Mouse (Mus musculus) retina, adult 2 months (tissue): ENCODE data around the gene Znhit3.

Experiments used
- DNase-seq: peaks from one replicate; pipeline ENCODE4 v3.0.0-alpha.2; 2012; ENCODE audit warnings: low read depth, low spot score

The Znhit3 gene

DNA sequence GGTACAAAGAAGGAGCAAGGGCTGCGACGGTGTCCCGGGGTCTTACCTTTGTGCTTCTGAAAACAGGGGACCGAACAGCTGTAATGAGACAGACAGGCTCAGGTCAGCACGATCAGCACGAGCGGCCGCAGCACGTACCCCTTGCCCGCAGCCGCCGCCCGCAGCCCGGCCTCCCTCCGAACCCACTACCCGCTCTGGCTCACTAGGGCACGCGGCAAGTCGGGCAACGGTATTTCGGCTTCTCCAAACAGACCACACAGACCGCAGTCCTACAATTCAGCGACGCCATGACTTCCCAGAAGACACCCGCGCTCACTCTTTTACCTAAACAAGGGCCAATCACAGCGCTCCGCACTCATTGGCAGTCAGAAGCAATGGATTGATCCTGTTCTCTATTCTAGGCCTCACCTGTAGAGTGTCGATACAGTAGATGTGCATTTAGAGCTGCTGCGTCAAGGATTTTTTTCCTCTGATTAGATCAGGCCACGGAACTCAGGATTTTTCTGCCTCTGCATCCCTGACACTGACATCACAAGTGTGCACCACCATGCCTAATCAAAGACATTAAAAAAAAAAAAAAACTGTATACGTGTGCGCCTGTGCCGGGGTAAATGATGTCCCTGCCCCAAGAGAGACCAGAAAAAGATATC lies at the start of gene Znhit3:
Gene Znhit3, minus strand, starts transcription at position 314 of the 650 bp plus-strand sequence.
- peak; percentile 81 for DNase-seq

DNA sequence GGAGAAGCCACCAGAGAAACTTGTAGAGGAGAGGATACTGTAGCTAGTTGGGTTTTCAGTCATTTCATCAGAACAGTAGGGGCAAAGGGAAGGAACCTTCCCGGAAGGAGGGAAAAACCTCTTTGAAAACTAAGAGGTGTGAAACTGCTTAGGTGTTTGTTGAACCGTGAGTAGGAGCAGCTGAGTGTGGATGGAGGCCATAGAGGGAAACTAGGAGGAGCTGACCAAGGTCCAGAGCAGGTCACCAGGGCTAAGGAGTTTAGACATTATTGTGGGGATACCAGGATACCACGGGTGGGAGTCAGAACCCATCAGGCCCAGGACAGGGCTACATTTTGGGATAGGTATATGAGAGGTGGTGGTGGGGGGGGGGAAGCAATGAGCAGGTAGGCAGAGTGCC lies 47.4 kb upstream of the Znhit3 start:
- no peak for DNase-seq

DNA sequence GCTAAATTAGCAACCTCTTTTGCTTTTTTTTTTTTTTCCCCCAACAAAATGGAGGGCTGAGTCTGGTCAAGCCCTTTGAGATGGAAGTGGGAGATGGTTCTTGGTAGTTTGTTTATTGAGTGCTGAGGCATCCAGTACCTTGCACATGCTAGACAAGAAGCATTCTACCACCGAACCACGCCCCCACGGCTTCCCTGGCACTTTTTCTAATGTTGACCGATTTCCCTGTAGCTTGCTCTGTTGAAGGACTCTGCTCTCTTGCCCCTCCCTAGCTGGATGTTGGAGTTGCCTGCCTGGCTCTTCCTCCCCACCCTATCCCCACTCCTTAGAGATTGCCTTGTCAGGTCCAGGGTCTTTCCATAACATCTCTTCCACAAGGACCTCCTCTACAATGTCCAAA lies 46.4 kb upstream of the Znhit3 start:
- no peak for DNase-seq

DNA sequence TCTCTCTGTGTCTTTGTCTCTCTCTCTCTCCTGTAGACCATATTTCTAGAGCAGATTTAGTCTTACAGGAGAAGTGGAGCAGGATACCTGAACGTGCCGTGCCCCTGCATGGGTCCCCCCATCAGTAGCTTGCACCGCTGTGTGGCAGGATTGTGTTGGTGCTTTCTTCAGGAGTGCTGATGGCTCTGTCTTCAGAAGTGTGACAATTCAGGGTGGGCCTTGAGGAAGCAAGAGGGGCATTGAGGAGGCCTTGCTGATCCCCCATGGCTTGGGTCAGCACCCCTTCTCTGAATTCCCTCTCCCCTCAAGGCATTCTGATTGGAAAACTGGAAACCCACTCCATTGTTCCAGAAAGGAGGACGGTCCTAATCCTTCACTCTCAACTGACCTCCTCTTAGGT lies 45.4 kb upstream of the Znhit3 start:
- DNase-seq = no peak

DNA sequence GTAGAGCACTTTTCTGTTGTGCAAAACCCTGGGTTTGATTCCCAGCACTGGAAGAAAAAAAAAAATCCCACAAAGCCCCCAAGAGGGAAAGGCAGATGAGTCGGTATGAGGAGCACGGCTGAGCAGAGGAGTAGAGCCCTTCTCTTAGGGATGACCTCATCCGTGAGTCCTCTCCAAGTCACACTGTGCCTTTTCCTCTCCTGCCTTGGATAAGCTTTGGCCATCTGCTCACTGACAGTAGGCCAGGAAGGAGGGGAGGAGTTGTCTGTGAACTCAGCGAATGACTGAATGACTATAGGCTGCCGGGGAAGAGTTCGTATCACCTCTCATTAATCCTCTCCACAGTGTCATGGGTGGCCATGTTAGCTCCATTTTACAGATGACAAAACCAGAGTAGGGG lies 44.6 kb upstream of the Znhit3 start:
- no peak for DNase-seq

DNA sequence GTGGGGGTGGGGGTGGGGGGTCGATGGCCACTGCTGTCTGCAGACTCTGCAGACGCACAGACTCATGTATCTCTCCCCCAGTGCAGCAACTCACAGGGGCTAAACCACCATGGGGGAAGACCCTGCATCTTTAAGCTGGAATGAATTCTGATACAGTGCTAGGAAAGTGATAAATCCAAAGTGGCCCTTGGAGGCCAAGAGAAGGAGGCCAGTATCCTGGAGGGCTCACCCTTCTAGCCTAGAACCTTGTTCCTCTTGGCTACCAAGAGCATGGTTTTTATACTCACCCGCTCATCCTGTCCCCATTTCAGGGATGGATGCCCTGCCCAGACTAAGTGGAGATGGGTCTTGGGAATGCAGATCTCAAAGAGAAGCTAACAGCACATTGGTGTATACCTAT lies 44.1 kb upstream of the Znhit3 start:
- DNase-seq = no peak

DNA sequence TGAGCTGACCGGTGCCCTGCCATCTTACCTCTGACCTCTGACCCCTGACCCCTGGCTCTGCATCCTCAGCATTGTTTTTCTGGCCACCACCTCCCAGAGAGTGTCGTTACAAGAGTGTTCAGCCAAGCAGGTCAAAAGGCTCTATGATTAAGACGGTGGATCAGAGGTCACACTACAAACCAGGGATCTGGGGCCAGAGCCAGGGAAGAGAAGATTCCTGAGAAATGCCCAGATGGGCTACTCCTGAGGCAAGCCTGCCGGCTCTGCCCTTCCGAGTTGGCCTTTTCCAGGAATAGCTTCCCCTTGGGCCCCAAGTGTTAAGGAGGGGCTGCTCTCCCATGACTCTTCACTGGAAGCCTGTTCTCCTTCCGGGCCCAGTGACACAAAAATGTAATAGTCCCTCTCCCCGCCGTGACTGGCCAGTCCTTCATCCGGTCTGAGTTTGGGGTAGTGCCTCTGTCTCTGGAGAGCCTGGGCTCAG lies 43.6 kb upstream of the Znhit3 start:
- no peak for DNase-seq

DNA sequence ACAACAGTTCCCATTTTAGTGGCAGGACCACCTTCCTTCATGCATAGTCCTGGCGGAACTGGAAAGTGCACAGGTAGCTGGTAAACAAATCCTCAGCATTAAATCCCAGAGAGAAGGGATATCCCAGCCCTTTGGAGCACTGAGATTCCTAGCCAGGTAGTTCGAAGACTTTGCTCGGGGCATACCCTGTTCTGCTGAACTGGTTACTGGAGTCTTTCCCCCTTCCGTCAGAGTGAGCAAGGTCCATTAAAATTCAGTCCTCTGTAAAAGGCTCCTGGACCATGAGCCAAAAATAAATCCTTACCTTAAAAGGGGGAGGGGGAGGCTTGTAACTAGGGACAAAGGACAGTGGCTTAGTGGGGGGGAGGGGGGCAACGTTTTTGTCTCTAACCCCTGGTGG lies 43.0 kb upstream of the Znhit3 start:
- no peak for DNase-seq

DNA sequence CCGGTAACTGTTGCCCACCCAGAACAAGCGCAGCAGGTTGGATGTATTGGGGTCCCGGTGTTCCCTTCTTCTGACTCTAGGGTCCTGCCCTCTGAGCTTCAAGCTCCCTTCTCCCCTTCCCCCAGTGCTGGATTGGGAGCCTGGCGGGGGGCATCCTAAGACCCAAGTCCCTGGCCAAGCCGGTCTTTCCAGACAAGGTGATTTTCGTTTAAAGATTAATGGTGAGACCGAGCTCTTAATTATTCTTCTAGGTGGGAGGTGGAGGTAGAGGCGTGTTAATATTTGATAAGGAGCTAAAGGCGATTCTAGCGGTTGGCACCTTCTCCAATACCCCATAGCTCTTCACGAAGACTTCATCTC lies 42.1 kb upstream of the Znhit3 start:
- no peak for DNase-seq

DNA sequence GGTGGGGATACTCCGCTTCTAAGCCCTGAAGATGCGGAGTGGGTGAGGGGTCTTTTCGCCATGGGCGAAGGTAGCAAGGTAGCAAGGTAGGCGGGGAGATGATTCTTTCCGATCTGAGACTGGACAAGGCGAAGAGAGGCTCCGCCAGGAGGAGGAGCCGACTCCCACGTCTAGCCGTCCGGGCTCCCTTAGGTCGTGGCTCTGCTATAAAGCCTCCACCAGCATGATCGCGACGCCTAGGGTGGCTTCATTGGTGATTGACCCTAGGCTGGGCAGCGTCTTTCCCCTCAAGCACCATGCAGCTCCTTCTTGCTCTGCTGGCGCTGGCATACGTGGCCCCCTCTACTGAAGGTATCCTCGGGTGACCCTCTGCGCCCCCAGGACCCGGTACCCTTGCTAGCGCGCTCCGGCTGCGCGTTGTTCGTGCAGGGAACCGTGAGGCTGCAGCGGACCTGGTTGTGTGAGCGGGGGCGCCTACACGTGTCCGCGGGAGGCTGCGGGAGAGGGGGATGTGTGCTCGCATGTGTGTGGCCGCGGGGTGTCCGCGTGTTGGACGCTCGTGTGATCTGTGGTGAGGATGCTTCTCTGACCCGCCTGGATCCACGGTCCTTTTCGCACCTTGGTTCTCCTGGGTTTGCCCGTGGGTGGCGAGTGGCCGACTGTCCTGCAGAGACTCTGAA lies 41.6 kb upstream of the Znhit3 start, which contains the start of gene Car4:
Gene Car4, plus strand, starts transcription at position 196 of the 680 bp plus-strand sequence.
- no peak for DNase-seq

DNA sequence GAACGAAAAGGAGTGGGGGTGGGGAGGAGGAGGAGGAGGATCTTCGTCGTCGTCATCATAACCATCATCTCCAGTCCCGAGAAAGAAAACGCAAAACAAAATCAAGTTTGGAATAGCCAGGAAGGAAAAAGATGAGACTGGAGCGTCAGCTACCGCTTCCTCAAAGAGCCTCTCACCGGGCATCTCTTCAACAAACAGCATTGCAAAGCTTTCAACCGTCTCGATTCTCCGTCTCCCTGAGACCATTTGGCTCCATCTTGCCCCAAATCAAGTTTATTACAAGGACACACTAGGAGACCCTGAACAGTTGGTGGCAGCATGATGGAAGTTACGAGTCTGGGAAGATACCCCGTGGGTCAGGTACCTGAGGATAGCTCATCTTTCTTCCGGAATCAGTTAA lies 41.0 kb upstream of the Znhit3 start:
- no peak for DNase-seq

DNA sequence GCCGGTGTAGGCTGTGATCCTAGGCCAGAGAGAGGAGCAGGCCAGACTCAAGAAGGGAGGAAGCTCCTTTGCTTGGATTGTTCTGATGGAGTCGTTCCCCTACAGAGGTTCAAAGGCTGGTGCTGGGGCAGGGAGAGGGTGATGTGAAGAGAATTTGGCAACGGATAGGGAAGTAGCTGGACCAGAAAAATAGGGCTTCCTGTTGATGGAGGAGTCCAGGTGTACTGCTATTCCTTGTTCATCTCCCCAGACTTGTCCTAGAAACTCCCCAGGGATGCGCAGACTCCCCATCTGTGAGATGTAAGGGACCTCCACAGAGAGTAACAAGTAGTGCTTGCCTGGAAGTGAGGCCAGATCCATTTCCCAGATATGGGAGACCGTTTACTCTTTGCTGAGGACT lies 40.2 kb upstream of the Znhit3 start:
- no peak for DNase-seq

DNA sequence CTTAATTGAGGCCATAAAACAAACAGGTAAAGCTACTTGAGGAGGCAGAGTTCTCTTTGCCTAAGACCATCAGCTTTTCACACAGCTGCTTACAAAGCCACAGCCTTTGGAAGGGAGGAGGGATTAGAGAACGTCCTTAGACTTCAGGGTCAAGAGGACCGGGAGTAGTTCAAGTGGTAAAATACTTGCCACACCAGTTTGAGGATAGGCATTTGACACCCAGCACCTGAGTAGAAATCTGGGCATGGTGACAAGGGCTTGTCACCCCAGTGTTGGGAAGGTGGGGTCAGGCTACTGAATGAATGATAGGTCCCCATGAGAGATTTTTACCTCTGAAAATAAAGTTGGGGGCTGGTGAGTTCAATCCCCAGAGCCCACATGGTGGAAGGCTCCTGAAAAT lies 36.4 kb upstream of the Znhit3 start:
- DNase-seq = no peak

DNA sequence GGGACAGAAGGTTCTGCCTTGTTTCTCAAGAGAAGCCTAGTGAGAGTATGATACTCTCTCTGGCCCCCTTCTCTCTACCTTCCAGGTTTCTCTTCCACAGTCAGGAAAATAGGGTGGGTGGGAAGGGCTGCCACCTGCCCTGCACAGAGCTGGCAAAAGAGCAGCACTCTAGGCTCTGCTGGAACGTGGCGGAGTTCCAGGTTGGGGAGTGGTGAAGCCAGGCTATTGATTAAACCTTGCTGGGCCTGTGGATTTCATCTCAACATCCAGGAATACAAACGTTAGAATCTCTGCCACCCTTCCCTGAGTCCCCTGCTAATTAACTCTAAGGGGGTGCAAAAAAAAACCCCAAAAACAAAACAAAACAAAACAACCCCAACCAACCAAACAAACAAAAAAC lies 32.4 kb upstream of the Znhit3 start:
- DNase-seq = no peak

DNA sequence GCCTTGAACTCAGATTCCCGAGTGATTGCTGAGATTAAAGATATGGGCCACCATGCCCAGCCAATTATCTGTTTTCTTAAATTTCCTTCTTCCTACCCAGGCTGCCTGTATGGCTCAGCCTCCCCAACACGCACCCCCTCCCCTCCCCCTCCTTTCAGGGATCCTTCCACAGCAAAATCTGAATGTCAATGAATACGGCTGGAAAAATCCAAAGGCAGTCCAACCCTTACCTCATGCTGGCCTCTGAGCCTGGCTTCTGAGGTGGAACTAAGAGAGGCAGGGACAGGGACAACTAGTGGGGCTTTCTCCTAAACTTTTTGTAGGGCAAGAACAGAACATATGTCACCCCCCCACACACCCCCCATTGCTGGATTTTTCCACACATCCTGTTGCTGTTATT lies 31.9 kb upstream of the Znhit3 start:
- DNase-seq = no peak

DNA sequence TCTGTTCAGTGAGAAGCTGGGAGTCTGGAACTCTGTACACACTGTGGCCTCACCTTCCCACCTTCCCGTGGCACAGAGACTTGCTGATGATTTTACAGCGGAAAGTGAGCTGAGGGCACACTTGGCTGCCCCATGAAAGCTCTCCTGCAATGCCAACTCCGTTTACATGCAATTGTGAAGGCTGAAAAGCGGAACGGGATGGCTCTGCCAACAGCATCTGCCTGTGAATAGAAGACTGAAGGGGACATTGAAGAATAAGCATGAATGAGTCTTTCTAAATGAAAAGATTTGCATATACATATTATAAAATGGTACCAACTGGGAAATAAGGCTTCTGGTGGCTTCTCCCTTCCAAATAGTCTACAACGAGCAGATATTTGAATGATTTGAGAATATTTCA lies 31.0 kb upstream of the Znhit3 start:
- no peak for DNase-seq

DNA sequence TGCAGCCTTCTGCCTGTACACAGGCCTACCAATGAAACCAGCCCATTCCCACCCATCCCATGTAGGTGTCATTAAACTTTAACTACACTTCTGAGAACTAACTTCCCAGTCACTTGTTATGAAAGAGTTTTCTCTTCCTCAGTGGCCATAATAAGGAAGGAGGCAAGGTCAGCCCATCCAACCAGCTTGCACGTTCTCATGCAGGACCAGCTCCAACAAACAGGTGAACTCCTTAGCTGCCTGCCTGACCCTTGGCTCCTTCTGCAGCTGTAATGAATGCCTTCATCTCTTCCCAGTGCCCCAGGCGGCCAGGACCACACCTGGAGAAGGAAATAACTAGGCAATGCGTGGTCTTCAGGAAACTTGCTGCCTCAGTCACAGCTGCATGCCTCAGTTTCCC lies 29.7 kb upstream of the Znhit3 start:
- DNase-seq = no peak

DNA sequence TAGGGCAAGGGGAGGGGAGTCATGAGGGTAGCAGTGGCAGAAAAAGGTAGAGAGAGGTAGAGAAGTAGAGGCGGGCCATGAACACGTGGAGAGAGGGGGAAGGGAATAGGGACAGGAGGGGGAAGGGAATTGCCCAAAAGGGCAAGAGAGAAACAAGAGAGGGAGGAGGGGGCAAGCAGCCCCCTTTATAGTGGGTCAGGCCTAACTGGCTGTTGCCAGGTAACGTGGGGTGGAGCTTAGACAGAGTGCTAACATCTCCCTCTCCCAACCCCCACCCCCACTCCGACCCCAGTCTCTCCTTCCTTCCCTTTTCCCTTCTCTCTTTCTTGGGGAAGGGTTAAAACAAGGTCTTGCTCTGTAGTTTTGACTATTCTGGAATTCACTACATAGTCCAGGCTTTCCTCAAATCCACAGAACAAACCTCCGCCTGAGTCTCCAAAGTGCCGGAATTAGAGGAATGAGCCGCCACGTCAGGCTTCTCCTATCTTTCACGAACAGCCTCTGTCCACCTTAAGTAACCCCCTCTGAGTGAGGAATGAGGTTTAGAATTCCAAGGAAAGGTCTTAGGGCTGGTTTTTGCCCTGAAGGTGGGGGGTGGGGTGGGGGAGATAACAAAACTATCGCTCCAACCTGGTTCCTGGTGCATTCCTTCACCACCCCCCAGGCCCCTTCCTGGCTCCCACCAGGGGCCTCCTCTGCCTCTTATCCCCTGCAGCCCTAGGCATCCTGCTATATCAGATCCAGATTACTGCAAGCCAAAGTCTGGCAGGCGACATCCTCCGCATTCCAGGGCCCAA lies 28.7 kb upstream of the Znhit3 start:
- no peak for DNase-seq

DNA sequence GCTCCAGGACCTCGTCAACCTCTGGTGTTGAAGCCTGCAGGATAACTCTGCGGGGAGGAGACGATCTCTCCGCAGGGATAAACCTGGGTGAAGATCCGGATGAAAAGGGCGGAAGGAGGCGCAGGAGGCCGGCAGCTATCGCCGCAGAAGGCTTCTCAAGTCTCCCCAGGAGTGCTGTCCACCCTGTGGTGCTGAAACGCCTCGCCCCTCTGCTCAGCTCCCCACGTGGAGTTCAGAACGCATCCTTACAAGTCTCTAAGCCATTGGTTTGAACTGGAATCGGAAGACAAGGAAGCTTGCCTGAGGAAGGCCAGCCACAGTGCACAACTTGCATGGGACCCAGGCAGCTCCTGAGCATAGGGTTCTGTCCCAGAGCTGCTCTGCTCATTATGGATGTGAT lies 27.8 kb upstream of the Znhit3 start:
- no peak for DNase-seq

DNA sequence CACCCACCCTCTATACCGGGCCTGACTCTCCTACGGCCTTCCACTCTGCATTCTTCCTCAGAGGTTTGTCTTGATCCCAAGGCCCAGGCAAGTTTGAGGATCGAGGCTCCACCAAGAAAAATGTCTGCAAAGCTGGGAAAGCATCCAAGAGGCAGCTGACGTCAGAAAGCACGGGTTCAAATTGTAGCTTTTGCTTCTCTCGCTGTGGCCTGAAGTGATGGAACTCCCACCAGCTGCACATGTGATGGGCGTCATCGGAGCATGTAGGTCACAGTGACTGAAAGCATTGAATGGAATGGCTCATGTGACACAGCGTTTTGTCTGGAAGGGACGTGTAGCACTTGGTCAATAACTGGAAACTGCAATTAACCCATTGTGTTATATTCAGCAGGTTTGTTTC lies 24.0 kb upstream of the Znhit3 start:
- no peak for DNase-seq

DNA sequence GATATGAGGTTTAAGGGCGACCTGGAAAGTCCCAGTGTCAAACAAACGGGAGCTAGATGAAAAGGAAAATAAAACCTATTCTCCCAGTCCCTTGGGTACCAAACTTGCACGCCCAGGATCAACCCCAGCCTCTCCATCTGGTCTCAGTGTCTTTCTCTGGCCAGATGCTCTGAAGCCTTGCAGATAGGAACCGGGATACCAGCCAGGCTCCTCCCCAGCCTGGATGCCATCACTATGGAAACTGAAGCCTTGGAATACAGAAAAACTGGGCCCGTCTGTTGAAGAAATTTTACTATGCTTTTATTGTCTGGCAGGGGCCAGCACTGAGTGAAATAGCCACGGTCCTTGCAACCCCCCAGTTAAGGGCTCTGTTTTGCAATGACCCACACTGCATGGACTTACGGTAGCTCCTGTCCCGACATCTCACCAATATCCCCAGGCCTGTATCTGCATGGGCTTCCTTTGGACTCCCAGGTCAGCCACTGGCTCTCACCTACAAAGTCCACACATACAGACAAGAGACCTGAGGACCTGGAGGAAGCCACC lies 23.4 kb upstream of the Znhit3 start:
- DNase-seq = no peak

DNA sequence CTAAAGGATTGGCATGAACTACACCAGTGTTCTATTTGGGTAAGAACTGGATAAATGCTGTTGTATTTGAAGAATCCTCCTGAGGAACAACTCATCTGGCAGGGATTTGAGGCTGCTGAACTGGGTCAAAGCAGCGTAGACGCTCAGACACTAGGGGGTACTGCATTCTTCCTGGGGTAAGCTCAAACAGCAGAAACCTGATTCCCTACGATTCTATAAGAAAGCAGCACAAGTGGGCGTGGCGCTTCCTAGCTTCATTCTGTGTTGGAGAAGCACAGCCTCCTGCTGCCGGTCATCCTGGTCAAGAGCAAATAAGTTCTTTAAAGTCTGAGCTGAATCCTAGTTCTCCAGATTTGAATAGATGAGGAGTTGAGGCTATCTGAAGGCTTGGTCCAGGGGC lies 16.1 kb upstream of the Znhit3 start:
- no peak for DNase-seq

DNA sequence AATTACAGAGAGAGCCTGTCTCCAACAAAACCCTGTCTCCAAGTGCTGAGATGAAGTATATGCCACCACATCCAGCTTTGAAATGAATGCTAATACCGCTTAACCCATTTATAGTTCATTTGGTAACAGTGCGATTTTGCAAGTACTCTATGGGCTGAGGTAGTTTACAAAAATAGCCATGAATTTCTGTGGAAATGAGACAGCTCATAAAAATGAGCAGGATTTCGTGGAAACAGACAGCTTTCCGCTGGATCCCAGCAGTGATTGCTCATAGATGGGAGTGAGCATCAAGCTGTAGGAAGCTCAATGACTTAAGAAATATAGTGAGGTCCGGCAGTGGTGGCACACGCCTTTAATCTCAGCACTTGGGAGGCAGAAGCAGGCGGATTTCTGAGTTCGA lies 4.8 kb upstream of the Znhit3 start:
- DNase-seq = no peak
